Mouse (Mus musculus): ENCODE results near the gene Tmprss11e.

- no peak for TF ChIP-seq POLR2A (IDR thresholded peaks at IDR 0.05; ENCODE audit: borderline replicate concordance, extremely low read depth, insufficient read depth, insufficient read length, poor library complexity, severe bottlenecking)
- TF ChIP-seq CTCF (IDR thresholded peaks at IDR 0.05; ENCODE audit: borderline replicate concordance, extremely low read depth, insufficient read depth, insufficient read length): no peak
These were observed 18.6 kb downstream of the Tmprss11e start for GRCm38 (mm10) chr5:86727033-86727432.

All from brain, embryonic 14.5 days (tissue).